Mouse (Mus musculus): ENCODE results near the gene Defb43. TPM values are rescaled to one million over a fixed set of nuclear protein-coding genes. Genes with fewer than 3 reads are reported as not detected.
A peak's percentile ranks its signal among the peaks of the same experiment; 100 is the strongest.

Defb43 gene
- polyA plus RNA-seq (2016; fragmentation: Nextera tagmentation; extraction: Ambion mirVana), result not detected in 2 replicates

- 84% methylated on average over 5 of the region's 5 CpGs for WGBS
- no peaks in the 10 kb centered on the region for H3K36me3 ChIP-seq
- H3K9me3 ChIP-seq (replicated peaks), result 0 out of 2 replicates have a peak, but pooled peaks cover 5% of the 10 kb centered on the region
These were observed at the start of gene Defb43 for GRCm38 (mm10) chr14:63011471-63011870. Defb43 (plus strand) TSS chr14:63011771.

GRCm38 (mm10) chr14:62963632-62964031 lies 47.9 kb upstream of the Defb43 start:
- H3K4me2 ChIP-seq, result no peak overlapping the region
- H3K9me3 ChIP-seq (replicated peaks), result 0 out of 2 replicates have a peak, but pooled peaks cover 3% of the 10 kb centered on the region
- 81% methylated on average over 4 of the region's 4 CpGs for WGBS
- peaks cover 22% of the 10 kb centered on the region for H3K4me1 ChIP-seq (replicated peaks)
- H3K4me3 ChIP-seq, result no peak overlapping the region
- no peaks in the 10 kb centered on the region for H3K27me3 ChIP-seq (replicated peaks)
- no peak overlapping the region for H3K9ac ChIP-seq
- H3K36me3 ChIP-seq, result peaks cover 16% of the 10 kb centered on the region
- no peak overlapping the region for H3K27ac ChIP-seq (ENCODE audit: poor library complexity, severe bottlenecking)
- no peak for ATAC-seq (ENCODE audit: insufficient number of reproducible peaks, low FRiP score)

More at GRCm38 (mm10) chr14:63011471-63011870, at the start of gene Defb43:
- H3K4me1 ChIP-seq (replicated peaks), result 0 out of 2 replicates have a peak, but pooled peaks cover 9% of the 10 kb centered on the region
- peaks cover 18% of the 10 kb centered on the region for H3K27me3 ChIP-seq (replicated peaks)
- no peak for ATAC-seq (ENCODE audit: insufficient number of reproducible peaks, low FRiP score)
- H3K27ac ChIP-seq (ENCODE audit: poor library complexity, severe bottlenecking), result no peak within 1 kb of the TSS
- no peak within 1 kb of the TSS for H3K9ac ChIP-seq
- no peak within 1 kb of the TSS for H3K4me2 ChIP-seq
- H3K4me3 ChIP-seq, result no peak within 1 kb of the TSS

GRCm38 (mm10) chr14:62965342-62965741 lies 46.2 kb upstream of the Defb43 start:
- Histone ChIP-seq H3K27ac (ENCODE audit: poor library complexity, severe bottlenecking) (peak overlapping the region; percentile 34), H3K36me3 (0 out of 2 replicates have a peak, but pooled peaks cover 4% of the 10 kb centered on the region), H3K4me3 (peak overlapping the region; percentile 43; the same call in 1 of the 2 replicates), H3K9me3 (replicated peaks) (no peaks in the 10 kb centered on the region), H3K9ac (peak overlapping the region; percentile 54; the same call in 1 of the 2 replicates), H3K4me2 (peak overlapping the region; percentile 73), H3K27me3 (replicated peaks) (no peaks in the 10 kb centered on the region), H3K4me1 (replicated peaks) (peaks cover 22% of the 10 kb centered on the region)
- ATAC-seq (ENCODE audit: insufficient number of reproducible peaks, low FRiP score), result 0 out of 2 replicates have a peak, but pooled peaks have one; percentile 30
- 76% methylated on average over 5 of the region's 5 CpGs for WGBS

GRCm38 (mm10) chr14:62965811-62966520 lies 45.6 kb upstream of the Defb43 start:
- Histone ChIP-seq H3K36me3 (0 out of 2 replicates have a peak, but pooled peaks cover 4% of the 10 kb centered on the region), H3K4me1 (replicated peaks) (peaks cover 22% of the 10 kb centered on the region), H3K27me3 (replicated peaks) (no peaks in the 10 kb centered on the region), H3K4me2 (peak overlapping the region; percentile 73), H3K4me3 (peak overlapping the region; percentile 43), H3K9me3 (replicated peaks) (no peaks in the 10 kb centered on the region), H3K9ac (peak overlapping the region; percentile 54), H3K27ac (ENCODE audit: poor library complexity, severe bottlenecking) (peak overlapping the region; percentile 34)
- WGBS, result 11% methylated on average over 15 of the region's 15 CpGs
- no peak for ATAC-seq (ENCODE audit: insufficient number of reproducible peaks, low FRiP score)

- no peak for ATAC-seq (ENCODE audit: insufficient number of reproducible peaks, low FRiP score)
- no peaks in the 10 kb centered on the region for H3K36me3 ChIP-seq
- H3K4me1 ChIP-seq (replicated peaks), result no peaks in the 10 kb centered on the region
- no peak overlapping the region for H3K27ac ChIP-seq (ENCODE audit: poor library complexity, severe bottlenecking)
- H3K4me2 ChIP-seq, result peak overlapping the region; percentile 41
- H3K9me3 ChIP-seq (replicated peaks), result no peaks in the 10 kb centered on the region
- 13% methylated on average over 5 of the region's 5 CpGs for WGBS
- H3K4me3 ChIP-seq, result no peak overlapping the region
- no peaks in the 10 kb centered on the region; the same call in 1 of the 2 replicates for H3K27me3 ChIP-seq (replicated peaks)
- no peak overlapping the region for H3K9ac ChIP-seq
These were observed 36.5 kb upstream of the Defb43 start for GRCm38 (mm10) chr14:62975046-62975445.

GRCm38 (mm10) chr14:62979815-62980214 lies 31.8 kb upstream of the Defb43 start:
- H3K27me3 ChIP-seq (replicated peaks), result no peaks in the 10 kb centered on the region; the same call in 1 of the 2 replicates
- H3K4me2 ChIP-seq, result no peak overlapping the region
- no peak overlapping the region for H3K27ac ChIP-seq (ENCODE audit: poor library complexity, severe bottlenecking)
- H3K4me1 ChIP-seq (replicated peaks), result no peaks in the 10 kb centered on the region
- H3K9ac ChIP-seq, result no peak overlapping the region
- no peak overlapping the region for H3K4me3 ChIP-seq
- no peak for ATAC-seq (ENCODE audit: insufficient number of reproducible peaks, low FRiP score)
- H3K36me3 ChIP-seq, result no peaks in the 10 kb centered on the region
- 68% methylated on average over 1 of the region's 1 CpGs for WGBS
- no peaks in the 10 kb centered on the region for H3K9me3 ChIP-seq (replicated peaks)

- Histone ChIP-seq H3K36me3 (no peaks in the 10 kb centered on the region), H3K4me3 (no peak within 1 kb of the TSS), H3K27ac (ENCODE audit: poor library complexity, severe bottlenecking) (no peak within 1 kb of the TSS), H3K27me3 (replicated peaks) (no peaks in the 10 kb centered on the region), H3K4me1 (replicated peaks) (no peaks in the 10 kb centered on the region), H3K4me2 (no peak within 1 kb of the TSS), H3K9ac (no peak within 1 kb of the TSS), H3K9me3 (replicated peaks) (no peaks in the 10 kb centered on the region; the same call in 1 of the 2 replicates)
- no peak for ATAC-seq (ENCODE audit: insufficient number of reproducible peaks, low FRiP score)
- WGBS, result 56% methylated on average over 1 of the region's 1 CpGs
These were observed 27.2 kb upstream of the Defb43 start, which contains the start of gene Defb48 for GRCm38 (mm10) chr14:62984410-62984809. Defb48 (minus strand) TSS chr14:62984510.

GRCm38 (mm10) chr14:62991271-62991670 lies 20.3 kb upstream of the Defb43 start:
- peaks cover 7% of the 10 kb centered on the region for H3K4me1 ChIP-seq (replicated peaks)
- H3K4me3 ChIP-seq, result no peak overlapping the region
- H3K9ac ChIP-seq, result no peak overlapping the region
- no peaks in the 10 kb centered on the region; the same call in 1 of the 2 replicates for H3K9me3 ChIP-seq (replicated peaks)
- H3K27me3 ChIP-seq (replicated peaks), result no peaks in the 10 kb centered on the region
- H3K27ac ChIP-seq (ENCODE audit: poor library complexity, severe bottlenecking), result no peak overlapping the region
- 43% methylated on average over 3 of the region's 3 CpGs for whole genome bisulfite sequencing
- no peaks in the 10 kb centered on the region for H3K36me3 ChIP-seq
- H3K4me2 ChIP-seq, result no peak overlapping the region
- ATAC-seq (ENCODE audit: insufficient number of reproducible peaks, low FRiP score), result no peak; the same call in 1 of the 2 replicates

- no peaks in the 10 kb centered on the region for H3K36me3 ChIP-seq
- no peaks in the 10 kb centered on the region for H3K27me3 ChIP-seq (replicated peaks)
- 64% methylated on average over 7 of the region's 7 CpGs for WGBS
- no peak overlapping the region for H3K4me2 ChIP-seq
- H3K4me3 ChIP-seq, result no peak overlapping the region
- peaks cover 7% of the 10 kb centered on the region for H3K4me1 ChIP-seq (replicated peaks)
- no peak overlapping the region for H3K9ac ChIP-seq
- no peaks in the 10 kb centered on the region; the same call in 1 of the 2 replicates for H3K9me3 ChIP-seq (replicated peaks)
- H3K27ac ChIP-seq (ENCODE audit: poor library complexity, severe bottlenecking), result no peak overlapping the region
- ATAC-seq (ENCODE audit: insufficient number of reproducible peaks, low FRiP score), result no peak
These were observed 19.6 kb upstream of the Defb43 start for GRCm38 (mm10) chr14:62991849-62992510.

- H3K9ac ChIP-seq, result no peak within 1 kb of the TSS
- H3K4me3 ChIP-seq, result no peak within 1 kb of the TSS
- peaks cover 7% of the 10 kb centered on the region for H3K4me1 ChIP-seq (replicated peaks)
- no peak for ATAC-seq (ENCODE audit: insufficient number of reproducible peaks, low FRiP score)
- 86% methylated on average over 8 of the region's 8 CpGs for whole genome bisulfite sequencing
- no peak within 1 kb of the TSS for H3K4me2 ChIP-seq
- no peak within 1 kb of the TSS for H3K27ac ChIP-seq (ENCODE audit: poor library complexity, severe bottlenecking)
- no peaks in the 10 kb centered on the region for H3K9me3 ChIP-seq (replicated peaks)
- no peaks in the 10 kb centered on the region for H3K36me3 ChIP-seq
- H3K27me3 ChIP-seq (replicated peaks), result peaks cover 7% of the 10 kb centered on the region; the same call in 1 of the 2 replicates
These were observed 13.8 kb upstream of the Defb43 start, which contains the start of gene Defb47 for GRCm38 (mm10) chr14:62997777-62998176. Defb47 (plus strand) TSS chr14:62998077.

GRCm38 (mm10) chr14:62998977-62999376 lies 12.6 kb upstream of the Defb43 start:
- no peaks in the 10 kb centered on the region for H3K36me3 ChIP-seq
- no peak overlapping the region for H3K9ac ChIP-seq
- no peak overlapping the region for H3K27ac ChIP-seq (ENCODE audit: poor library complexity, severe bottlenecking)
- no peak overlapping the region for H3K4me3 ChIP-seq
- H3K9me3 ChIP-seq (replicated peaks), result no peaks in the 10 kb centered on the region
- H3K27me3 ChIP-seq (replicated peaks), result peaks cover 7% of the 10 kb centered on the region; the same call in 1 of the 2 replicates
- 82% methylated on average over 4 of the region's 4 CpGs for WGBS
- no peak overlapping the region for H3K4me2 ChIP-seq
- peaks cover 12% of the 10 kb centered on the region for H3K4me1 ChIP-seq (replicated peaks)
- no peak for ATAC-seq (ENCODE audit: insufficient number of reproducible peaks, low FRiP score)
